Mouse (Mus musculus): ENCODE measurements at regions not wholly inside any gene's neighbourhood (a gene's known extent, or its start where the extent isn't known, plus 50 kb on each side); places are given as distances from the start of the nearest gene placed in this dataset.

DNA sequence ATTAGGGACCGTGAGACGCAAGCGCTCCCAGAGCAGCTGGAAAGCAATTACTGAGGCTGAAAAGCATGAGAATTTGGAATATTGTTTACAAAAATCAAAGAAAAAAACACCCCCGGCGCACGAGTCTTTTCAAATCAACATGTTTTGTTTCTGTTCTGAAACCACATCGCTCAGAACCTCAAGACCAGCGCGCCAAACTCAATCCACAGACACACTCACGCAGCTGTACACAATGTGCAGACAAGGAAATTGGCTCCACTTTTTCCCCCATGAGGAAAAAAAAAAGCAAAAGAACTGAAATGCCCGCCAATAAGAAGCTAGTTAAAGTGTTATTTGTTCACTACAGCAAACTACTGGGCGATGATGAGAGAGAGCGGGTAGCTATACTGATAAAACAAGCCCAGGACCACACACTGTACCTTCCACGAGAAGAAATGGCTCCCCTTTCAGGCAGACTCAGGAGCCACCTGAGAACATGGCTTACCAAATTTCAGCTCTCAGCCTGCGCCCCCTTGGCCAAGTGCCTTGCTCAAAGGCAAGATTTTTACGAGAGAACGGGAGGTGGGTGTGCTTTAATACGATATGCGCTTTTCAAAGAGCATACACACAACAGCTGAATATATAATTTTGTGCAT, 222.5 kb upstream of the Akirin2 start:
- TF ChIP-seq CTCF (conservative IDR thresholded peaks at IDR 0.05 in 1 of 2, IDR thresholded peaks at IDR 0.05 in 1 of 2; ENCODE audit: low read depth in 2 of 2, low read length in 2 of 2) (no peak), EP300 (IDR thresholded peaks at IDR 0.05; ENCODE audit: low read length) (no peak), POLR2A (IDR thresholded peaks at IDR 0.05; ENCODE audit: low read depth, low read length) (no peak), TCF12 (IDR thresholded peaks at IDR 0.05; ENCODE audit: low read depth, low read length) (no peak), ZNF384 (IDR thresholded peaks at IDR 0.05; ENCODE audit: low read depth, low read length) (no peak), ZC3H11A (IDR thresholded peaks at IDR 0.05; ENCODE audit: low read depth, low read length) (no peak), CHD2 (IDR thresholded peaks at IDR 0.05; ENCODE audit: low read length) (no peak), MEF2A (IDR thresholded peaks at IDR 0.05; ENCODE audit: borderline replicate concordance, low read depth, low read length) (no peak), ZMIZ1 (IDR thresholded peaks at IDR 0.05; ENCODE audit: low read depth, low read length) (no peak), MAX (IDR thresholded peaks at IDR 0.05; ENCODE audit: low read length) (no peak), SMC3 (IDR thresholded peaks at IDR 0.05; ENCODE audit: low read depth, low read length) (no peak)

Measured in CH12.LX (cell line).